Mouse (Mus musculus): Measurements from ENCODE around the gene Insm1.

Gene Insm1

DNA sequence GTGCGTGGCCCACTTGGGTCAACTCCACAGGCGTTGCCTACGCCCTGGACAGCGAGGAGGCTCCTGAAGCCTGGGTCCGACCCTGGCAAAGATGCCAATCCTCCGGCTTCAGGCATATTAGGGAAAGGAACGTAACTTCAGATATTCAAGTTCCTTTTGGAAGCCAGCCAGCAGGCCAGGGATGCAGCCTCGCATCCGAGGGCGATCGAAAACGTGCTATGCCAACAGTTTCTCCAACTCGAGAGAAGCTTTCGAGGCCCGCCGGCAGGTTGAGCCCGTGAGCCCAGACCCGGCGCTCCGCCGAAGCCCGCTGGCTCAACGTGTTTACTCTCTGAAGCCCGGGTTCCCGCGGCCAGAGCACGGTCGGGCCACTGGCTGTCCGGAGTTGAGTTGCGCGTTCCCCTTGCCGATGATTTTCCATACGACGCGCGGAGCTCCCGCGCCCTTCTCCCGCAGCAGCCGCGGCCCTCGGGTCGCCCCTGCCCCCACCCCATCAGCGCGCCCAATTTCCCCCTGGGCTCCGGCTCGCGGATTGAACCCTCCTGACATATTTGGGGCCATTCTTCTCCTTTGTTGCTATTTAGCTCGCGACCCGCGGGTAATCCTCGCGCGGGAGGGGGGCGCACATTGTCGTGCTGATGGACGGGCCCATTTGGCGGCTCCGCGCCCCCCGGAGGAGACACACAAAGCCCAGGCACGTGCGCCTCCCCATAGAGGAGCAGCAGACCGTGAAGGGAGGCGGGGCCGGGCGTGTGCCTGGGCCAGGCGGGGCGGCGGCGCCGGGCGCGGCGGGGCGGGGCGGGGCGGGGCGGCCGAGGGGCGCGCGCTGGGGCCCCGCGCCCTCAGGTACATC, at the start of gene Insm1:
Insm1 (plus strand) TSS at position 846 of the 853 bp plus-strand sequence.
- peak; percentile 55 for DNase-seq

- no peak for DNase-seq
Observed at GRCm38 (mm10) chr2:146172106-146172505, 49.6 kb upstream of the Insm1 start.

GRCm38 (mm10) chr2:146174173-146174572, 47.5 kb upstream of the Insm1 start:
- DNase-seq, result no peak

DNA sequence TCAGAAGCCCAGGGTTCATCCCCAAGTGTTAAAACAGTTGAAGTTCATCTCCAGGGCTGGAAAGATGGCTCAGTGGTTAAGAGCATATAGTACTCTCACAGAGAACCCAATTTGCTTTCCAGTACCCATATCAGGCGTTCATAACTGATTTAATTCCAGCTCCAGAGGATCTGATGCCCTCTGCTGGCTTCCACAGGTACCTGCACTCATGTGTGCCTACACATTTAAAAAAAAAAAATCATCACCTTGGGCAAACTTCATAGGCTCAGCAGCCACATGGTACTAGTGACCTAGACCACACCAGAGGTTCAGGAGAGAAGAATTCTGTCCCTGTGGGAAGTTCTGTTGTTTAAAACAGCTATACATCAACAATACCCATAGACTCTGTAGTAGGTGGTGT, 43.0 kb upstream of the Insm1 start:
- DNase-seq, result no peak

- DNase-seq, result no peak
Observed at GRCm38 (mm10) chr2:146183830-146184793, 37.6 kb upstream of the Insm1 start.

DNA sequence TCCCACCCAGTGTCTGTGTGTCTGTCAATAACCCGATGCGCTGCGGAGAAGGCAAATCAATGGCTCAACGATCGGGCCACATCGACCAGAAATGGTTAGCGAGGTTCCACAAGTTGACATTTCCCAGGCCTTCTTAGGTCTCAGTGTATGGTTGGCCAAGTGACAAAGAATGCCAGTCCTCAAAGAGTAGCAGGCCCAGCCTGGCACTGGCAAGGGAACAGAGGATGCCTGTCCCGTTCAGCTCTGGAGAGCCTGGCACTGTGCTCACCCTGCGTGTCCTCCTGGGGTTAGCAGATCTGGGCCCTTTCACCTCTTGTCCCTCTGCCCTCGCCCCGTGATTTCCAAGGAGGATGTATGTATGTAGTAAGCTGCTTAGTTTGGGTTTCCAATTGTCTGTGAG, 25.6 kb upstream of the Insm1 start:
- no peak for DNase-seq

DNA sequence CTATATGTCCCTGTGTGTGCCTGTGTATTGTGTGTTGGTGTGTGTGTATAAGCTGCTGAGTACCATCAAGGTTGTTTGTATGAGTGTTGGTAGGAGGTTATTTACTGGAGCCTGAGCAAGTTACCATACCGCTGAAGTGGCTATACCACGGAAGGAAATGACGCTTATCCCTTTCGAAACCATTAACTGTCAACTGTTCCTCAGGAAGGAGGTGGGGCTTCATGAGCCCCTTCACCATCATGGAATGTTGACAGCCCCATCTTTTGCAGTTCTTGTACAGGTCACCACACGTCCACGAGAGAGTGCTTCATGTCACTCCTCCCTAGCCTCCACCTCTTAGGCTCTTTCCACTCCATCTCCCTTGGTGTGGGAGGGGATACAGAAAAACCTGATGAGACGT, 23.8 kb upstream of the Insm1 start:
- DNase-seq, result no peak

- no peak for DNase-seq
Observed at GRCm38 (mm10) chr2:146210968-146211367, 10.8 kb upstream of the Insm1 start.

- DNase-seq, result peak; percentile 44
Observed at GRCm38 (mm10) chr2:146214715-146215114, 7.0 kb upstream of the Insm1 start.

DNA sequence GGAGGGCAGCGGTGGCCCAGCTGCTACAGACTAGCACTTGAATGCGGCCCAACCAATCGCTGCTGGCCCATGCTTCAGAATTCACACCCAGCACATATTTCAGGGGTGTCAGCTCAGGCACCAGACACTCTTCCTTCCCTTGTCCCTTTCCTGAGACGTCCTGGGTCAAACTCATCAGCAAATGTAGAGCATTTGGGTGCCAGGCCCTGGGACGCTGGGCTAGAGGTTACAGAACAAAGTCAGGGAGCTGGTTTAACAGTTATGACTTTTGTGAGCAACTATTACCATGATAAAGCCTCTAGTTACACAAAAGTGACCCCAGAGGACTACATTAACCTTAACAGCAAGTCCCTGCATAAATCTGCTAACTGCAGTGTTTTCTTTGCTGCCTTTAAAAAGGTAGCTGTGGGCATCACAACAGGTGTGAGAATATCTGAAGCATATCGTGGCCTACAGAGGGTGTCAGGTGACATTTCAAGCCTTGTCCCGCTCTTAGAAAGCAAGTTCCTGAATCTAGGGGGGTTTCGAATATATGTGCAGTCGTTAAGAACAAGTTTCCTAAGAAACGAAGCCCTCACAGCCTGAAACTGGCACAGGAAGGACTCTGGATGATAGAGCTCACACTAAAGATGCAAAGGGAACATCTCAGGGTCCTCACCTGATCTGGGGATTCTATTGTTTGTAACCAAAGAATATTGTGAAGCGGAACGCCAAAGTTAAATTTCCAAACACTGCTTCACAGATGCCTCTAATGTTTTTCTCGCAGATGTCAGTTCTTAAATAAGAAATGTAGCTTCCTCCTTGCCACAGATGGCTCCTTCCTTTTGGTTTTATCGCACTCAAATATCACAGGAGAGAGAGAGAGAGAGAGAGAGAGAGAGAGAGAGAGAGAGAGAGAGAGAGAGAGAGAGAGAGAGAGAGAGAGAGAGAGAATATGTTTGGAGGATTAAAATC, 5.3 kb upstream of the Insm1 start:
- DNase-seq, result no peak

DNA sequence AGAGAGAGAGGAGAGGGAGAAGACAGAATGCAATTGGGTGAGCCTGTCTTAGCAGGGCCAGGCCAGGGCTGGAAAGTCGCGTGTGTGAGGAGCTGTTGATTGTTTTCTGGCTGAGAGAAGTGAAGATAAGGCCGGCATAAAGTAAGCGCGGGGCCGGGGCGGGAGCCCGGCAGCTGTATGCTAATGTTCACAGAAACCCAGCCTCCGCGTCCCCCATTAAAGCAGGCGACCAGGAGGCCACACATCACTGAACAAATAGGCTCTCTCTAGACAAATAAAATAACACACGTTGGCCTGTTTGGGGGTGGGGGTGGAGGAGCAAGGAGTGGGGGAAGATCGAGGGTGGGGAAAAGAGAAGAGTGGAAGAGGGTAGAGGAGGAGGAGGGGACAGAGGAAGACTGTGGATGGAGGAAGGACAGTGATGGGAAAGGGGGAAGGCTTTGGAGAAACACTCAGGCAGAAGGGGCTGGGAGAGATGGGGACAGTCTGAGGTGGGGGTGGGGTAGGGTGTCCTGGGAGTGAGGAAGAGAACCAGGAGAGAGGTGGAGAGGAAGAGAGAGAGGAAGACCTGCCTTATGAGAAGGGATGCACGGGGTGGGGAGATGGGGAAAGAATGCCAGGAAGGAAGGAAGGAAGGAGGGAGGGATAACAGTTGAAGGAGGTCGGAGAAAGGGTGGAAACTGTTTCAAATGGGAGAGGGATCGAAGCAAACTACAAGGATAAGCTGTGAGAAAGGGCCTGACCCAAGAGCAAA, 4.3 kb upstream of the Insm1 start:
- peak; percentile 12 for DNase-seq

DNA sequence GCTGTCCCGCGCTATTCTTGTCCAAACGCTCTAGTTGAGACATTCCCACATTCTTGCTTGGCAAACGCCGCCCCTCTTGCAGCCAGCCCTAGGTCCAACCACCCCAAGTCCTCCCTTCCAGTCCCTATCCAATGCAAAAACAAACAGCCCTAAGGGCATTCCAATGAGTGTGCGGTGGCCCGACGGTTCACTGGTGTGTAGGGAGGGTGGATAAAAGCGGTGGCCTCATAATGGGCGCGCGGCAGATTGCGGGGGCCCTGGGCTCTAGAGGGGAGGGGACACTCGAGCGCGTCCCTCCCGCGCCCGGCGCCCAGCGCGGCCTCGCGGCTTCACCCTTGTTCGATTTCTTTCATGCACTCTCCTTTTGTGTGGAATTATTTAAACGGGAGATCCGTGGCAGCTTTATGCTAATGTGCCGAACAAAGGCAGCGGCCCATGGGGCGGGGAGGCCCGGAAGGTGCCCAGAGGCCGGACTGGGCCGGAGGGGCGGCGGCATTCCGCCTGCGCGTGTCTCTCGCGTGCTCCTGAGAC, 3.5 kb upstream of the Insm1 start:
- peak; percentile 13 for DNase-seq

DNA sequence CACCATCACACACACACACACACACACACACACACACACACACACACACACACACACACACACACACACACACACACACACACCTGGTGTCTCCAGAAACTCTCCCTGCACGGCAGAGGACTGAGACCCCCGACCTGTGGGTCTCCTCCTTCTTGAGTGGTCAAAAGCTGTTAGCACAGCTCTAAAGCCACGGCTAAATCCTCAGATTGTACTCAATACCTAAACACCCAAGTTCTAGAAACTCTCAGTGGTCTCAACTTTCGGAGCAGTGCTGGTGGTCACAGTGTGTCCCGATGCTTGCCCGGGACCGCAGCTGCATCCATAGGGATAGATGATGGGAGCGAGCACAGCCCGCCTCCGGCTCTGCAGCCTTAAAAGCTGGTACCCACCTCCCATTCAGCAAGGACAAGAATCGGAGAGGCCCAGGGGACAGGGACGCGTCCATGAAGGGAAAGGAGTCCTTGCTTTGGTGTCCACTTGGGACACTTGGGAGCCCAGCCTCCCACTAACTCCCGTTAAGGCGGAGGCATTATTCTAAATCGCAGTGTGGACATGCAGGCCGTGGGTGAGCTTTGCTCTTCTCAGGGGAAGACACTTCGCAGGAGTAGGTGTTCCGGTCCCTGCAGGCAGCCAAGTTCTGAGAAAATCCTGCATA, 2.7 kb upstream of the Insm1 start:
- no peak for DNase-seq

GRCm38 (mm10) chr2:146219791-146220190, 1.9 kb upstream of the Insm1 start:
- no peak for DNase-seq

GRCm38 (mm10) chr2:146220591-146221075, 1.1 kb upstream of the Insm1 start:
- DNase-seq, result peak; percentile 9

- DNase-seq, result peak; percentile 9
Observed at GRCm38 (mm10) chr2:146221929-146222278, 183 bp downstream of the Insm1 start.

DNA sequence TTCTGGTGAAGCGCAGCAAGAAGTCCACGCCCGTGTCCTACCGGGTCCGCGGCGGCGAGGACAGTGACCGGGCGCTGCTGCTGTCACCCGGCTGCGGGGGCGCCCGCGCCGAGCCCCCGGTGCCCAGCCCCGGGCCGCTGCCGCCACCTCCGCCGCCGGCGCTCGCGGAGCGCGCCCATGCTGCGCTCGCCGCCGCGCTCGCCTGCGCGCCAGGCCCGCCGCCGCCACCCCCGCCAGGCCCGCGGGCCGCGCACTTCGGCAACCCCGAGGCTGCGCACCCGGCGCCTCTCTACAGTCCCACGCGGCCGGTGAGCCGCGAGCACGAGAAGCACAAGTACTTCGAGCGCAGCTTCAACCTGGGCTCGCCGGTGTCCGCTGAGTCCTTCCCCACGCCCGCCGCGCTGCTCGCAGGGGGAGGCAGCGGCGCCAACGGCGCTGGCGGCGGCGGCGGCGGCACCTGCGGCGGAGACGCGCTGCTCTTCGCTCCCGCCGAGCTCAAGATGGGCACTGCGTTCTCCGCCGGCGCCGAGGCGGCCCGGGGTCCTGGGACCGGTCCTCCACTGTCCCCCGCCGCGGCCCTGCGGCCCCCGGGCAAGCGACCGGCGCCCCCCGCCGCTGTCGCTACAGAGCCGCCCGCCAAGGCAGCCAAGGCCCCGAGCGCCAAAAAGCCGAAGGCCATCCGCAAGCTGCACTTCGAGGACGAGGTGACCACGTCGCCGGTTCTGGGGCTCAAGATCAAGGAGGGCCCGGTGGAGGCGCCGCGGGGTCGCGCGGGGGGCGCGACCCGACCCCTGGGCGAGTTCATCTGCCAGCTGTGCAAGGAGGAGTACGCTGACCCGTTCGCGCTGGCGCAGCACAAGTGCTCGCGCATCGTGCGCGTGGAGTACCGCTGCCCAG, 806 bp downstream of the Insm1 start:
- DNase-seq, result peak; percentile 12

- peak; percentile 13 for DNase-seq
Observed at GRCm38 (mm10) chr2:146223176-146223905, 1.6 kb downstream of the Insm1 start.

DNA sequence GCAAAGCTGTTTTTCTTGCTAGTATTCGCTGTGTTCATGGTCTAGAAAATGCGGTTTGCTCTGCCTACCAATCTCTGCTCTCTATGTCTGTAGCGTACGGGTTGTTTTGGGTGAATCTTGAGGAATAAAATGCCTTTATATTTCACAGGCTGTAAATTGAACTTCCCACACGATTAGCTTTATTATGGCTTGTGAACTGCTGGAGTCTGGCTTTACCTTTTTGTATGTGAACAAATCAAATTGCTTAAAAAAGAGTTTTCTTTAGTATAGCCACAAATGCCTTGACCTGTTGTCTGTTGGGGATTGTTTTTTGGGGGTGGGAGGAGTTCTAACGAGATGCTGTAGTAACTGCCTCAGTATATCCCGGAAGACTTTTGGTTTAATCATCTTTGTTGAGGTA, 2.4 kb downstream of the Insm1 start:
- DNase-seq, result no peak
